Mouse (Mus musculus): Measurements from ENCODE around the gene Hist1h2bp. TPM values are rescaled to one million over a fixed set of nuclear protein-coding genes. Genes with fewer than 3 reads are reported as not detected.
"Not testable (repeated sequence)": the region's sequence is repeated elsewhere in the genome, so short reads cannot be mapped to it uniquely, and the experiment has no call there.

The Hist1h2bp gene
- polyA plus RNA-seq, 1 experiment = not detected

DNA sequence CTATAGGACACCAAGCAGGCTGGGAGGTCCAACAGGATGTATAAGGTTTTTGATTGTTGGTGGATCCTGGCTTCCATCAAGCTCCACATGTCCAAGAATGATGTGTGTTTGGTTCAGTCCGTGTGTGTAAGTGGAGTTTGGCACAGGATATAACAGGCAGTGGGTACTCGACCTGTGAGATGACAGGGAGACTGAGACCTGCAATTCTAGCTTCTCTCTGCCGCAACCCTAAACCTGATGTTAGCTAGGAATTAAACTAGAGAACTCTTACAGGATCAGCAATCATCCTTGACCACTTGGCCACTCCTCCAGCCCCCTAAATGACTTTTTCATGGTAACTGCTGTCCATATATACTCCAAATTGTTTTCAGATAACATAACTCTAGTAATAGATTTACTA lies 34.9 kb upstream of the Hist1h2bp start:
- Histone ChIP-seq H3K27me3 (replicated peaks; ENCODE audit: control insufficient read depth, insufficient read depth, low read length) (0 out of 2 replicates have a peak, but pooled peaks cover 1% of the 10 kb centered on the region), H3K27ac (ENCODE audit: insufficient read depth, low read depth, low read length) (no peak overlapping the region), H3K4me1 (ENCODE audit: control insufficient read depth, insufficient read depth, low read length) (no peaks in the 10 kb centered on the region), H3K36me3 (ENCODE audit: control insufficient read depth, insufficient read depth, low read length) (no peaks in the 10 kb centered on the region), H3K4me3 (ENCODE audit: insufficient read depth, low read depth, low read length) (no peak overlapping the region)
- no peak for TF ChIP-seq CTCF (conservative IDR thresholded peaks at IDR 0.05; ENCODE audit: insufficient read depth, insufficient read length, low read depth, low read length)
- TF ChIP-seq POLR2A (IDR thresholded peaks at IDR 0.05; ENCODE audit: low read depth, low read length) = no peak
- WGBS = 50% methylated on average over 3 of the region's 3 CpGs
- DNase-seq = no peak

GRCm38 (mm10) chr13:21753051-21753523 lies 34.2 kb upstream of the Hist1h2bp start:
- TF ChIP-seq POLR2A (IDR thresholded peaks at IDR 0.05; ENCODE audit: low read depth, low read length) (no peak), CTCF (conservative IDR thresholded peaks at IDR 0.05; ENCODE audit: insufficient read depth, insufficient read length, low read depth, low read length) (no peak)
- Histone ChIP-seq H3K27me3 (replicated peaks; ENCODE audit: control insufficient read depth, insufficient read depth, low read length) (0 out of 2 replicates have a peak, but pooled peaks cover 1% of the 10 kb centered on the region), H3K4me1 (ENCODE audit: control insufficient read depth, insufficient read depth, low read length) (no peaks in the 10 kb centered on the region), H3K4me3 (ENCODE audit: insufficient read depth, low read depth, low read length) (peak overlapping the region; percentile 67; the same call in 1 of the 2 replicates), H3K27ac (ENCODE audit: insufficient read depth, low read depth, low read length) (peak overlapping the region; percentile 19; the same call in 1 of the 2 replicates), H3K36me3 (ENCODE audit: control insufficient read depth, insufficient read depth, low read length) (no peaks in the 10 kb centered on the region)
- WGBS = 13% methylated on average over 10 of the region's 10 CpGs
- no peak for DNase-seq

DNA sequence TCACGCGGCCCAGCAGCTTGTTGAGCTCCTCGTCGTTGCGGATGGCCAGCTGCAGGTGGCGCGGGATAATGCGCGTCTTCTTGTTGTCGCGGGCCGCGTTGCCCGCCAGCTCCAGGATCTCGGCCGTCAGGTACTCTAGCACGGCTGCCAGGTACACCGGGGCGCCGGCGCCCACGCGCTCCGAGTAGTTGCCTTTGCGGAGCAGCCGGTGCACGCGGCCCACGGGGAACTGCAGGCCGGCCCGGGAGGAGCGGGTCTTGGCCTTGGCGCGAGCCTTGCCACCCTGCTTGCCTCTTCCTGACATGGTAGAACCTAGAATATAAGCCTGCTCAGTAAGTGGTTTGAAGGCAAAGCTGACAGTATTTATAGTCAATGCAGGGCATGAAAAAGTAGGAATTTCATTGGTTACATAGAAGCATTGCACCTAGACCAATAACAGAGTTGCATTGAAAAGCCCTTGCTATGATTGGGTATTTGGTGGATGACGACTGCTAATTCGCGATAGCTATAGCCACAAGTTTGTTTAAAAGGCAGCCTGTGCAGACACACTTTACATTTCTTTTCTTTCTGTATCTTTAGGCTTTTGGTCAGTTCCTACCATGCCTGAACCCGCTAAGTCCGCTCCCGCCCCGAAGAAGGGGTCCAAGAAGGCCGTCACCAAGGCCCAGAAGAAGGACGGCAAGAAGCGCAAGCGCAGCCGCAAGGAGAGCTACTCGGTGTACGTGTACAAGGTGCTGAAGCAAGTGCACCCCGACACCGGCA lies 33.6 kb upstream of the Hist1h2bp start, which contains the start of the genes Hist1h2ak and Hist1h2bn:
Gene Hist1h2ak, minus strand, starts transcription at position 304 of the 762 bp plus-strand sequence.
Gene Hist1h2bn, plus strand, starts transcription at position 600 of the 762 bp plus-strand sequence.
- Histone ChIP-seq H3K4me3 (ENCODE audit: insufficient read depth, low read depth, low read length) (peak within 1 kb of the TSS; percentile 90), H3K27ac (ENCODE audit: insufficient read depth, low read depth, low read length) (peak within 1 kb of the TSS; percentile 90)
- 3% methylated on average over 48 of the region's 50 CpGs for WGBS
- DNase-seq = peak; percentile 86
- H3K27me3 ChIP-seq (replicated peaks; ENCODE audit: control insufficient read depth, insufficient read depth, low read length); H3K4me1 ChIP-seq (ENCODE audit: control insufficient read depth, insufficient read depth, low read length); H3K36me3 ChIP-seq (ENCODE audit: control insufficient read depth, insufficient read depth, low read length): not testable (repeated sequence)

DNA sequence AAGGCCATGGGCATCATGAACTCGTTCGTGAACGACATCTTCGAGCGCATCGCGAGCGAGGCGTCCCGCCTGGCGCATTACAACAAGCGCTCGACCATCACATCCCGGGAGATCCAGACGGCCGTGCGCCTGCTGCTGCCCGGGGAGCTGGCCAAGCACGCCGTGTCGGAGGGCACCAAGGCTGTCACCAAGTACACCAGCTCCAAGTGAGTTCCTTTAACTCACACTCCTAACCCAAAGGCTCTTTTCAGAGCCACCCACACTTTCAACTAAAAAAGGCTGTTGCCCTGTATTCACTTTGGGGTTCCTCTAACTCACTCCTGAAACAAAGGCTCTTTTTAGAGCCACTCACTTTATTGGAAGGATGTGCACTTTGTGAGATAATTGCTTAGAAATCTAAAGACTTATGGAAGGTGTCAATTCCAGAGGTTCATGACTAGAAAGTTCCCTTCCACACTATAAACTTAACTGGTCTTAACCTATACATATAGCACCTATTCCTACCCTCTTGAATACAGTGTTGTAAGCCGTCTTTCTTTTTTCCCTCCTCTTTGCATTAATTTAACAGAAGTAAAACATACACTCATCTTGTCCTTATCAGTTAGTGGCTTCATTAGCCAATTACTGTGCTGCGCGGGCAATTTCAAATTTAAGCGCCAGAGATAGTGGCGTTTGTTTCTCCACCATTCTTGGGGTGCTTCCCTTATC lies 32.8 kb upstream of the Hist1h2bp start:
- DNase-seq = peak; percentile 16
- not testable (repeated sequence) for H3K4me3 ChIP-seq (ENCODE audit: insufficient read depth, low read depth, low read length); H3K27me3 ChIP-seq (replicated peaks; ENCODE audit: control insufficient read depth, insufficient read depth, low read length); H3K36me3 ChIP-seq (ENCODE audit: control insufficient read depth, insufficient read depth, low read length); H3K27ac ChIP-seq (ENCODE audit: insufficient read depth, low read depth, low read length); H3K4me1 ChIP-seq (ENCODE audit: control insufficient read depth, insufficient read depth, low read length)
- 2% methylated on average over 26 of the region's 26 CpGs for WGBS

DNA sequence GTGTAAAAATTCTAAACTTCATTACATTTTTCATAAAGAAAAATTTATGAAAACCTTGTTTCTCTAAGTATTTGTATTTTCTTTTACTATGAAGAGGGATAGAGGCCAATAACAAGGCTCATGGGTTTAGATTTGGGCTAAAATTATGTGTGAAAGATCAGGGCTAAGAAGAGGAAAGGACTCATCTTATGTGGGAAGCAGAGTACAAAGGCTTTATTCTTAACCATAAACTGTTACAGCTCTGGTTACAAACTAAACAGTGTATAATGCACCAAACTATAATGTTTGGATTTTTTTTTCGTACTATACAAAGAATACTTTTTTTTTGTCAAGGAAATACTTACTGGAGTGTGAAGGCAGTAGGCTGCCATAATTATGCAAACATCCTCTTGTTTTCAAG lies 31.6 kb upstream of the Hist1h2bp start:
- Histone ChIP-seq H3K27me3 (replicated peaks; ENCODE audit: control insufficient read depth, insufficient read depth, low read length) (0 out of 2 replicates have a peak, but pooled peaks cover 1% of the 10 kb centered on the region), H3K4me3 (ENCODE audit: insufficient read depth, low read depth, low read length) (no peak overlapping the region), H3K27ac (ENCODE audit: insufficient read depth, low read depth, low read length) (no peak overlapping the region), H3K36me3 (ENCODE audit: control insufficient read depth, insufficient read depth, low read length) (no peaks in the 10 kb centered on the region), H3K4me1 (ENCODE audit: control insufficient read depth, insufficient read depth, low read length) (no peaks in the 10 kb centered on the region)
- no peak for DNase-seq
- 80% methylated on average over 1 of the region's 1 CpGs for WGBS
- no peak for TF ChIP-seq CTCF (conservative IDR thresholded peaks at IDR 0.05; ENCODE audit: insufficient read depth, insufficient read length, low read depth, low read length)
- TF ChIP-seq POLR2A (IDR thresholded peaks at IDR 0.05; ENCODE audit: low read depth, low read length) = no peak

DNA sequence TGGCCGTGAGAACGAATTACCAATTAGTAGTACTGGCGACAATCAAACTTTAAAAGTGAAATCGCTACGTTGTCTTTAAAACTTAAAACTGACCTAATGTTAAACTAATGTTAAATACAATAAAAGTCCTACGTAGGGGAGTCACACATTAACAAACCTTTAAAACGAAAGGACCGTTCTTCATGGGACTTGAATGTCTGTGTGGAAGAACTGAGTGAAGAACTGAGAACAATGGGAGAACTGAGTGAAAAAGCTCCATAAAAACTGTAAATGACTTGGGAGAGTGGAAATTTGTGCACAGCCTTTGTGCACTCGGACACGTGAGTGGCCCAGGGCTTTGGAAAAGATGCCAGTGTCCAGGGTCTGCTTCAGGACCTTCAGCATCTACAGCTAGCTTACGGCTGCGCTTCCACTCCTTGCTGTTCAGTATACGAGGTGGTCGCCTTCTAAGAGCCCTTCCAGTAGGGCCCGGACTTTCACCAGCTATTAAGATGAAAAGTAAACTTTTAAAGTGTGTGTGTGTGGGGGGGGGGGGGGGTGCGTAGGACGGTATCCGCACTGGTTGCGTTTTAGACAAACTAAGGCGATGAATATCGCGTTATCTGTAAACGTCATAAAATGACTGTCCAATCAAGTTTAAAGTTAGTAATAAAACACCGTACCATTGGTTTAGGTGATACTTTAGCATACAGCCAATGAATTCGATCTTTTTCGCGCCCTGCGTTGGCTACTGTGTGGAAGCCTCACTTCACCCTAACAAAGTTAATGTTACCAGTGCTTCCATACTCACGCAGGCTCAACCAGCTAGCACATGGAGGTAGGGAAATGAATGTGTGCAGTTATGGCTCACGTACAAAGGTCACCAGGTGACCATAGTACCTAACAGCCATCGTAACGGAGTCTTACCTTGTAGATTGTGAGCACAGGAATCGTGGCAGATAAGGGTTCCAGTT lies 8.2 kb upstream of the Hist1h2bp start:
- TF ChIP-seq POLR2A (IDR thresholded peaks at IDR 0.05; ENCODE audit: low read depth, low read length) = no peak
- no peak for TF ChIP-seq CTCF (conservative IDR thresholded peaks at IDR 0.05; ENCODE audit: insufficient read depth, insufficient read length, low read depth, low read length)
- no peaks in the 10 kb centered on the region for H3K36me3 ChIP-seq (ENCODE audit: control insufficient read depth, insufficient read depth, low read length)
- DNase-seq = peak; percentile 79
- no peaks in the 10 kb centered on the region; the same call in none of the 2 replicates for H3K27me3 ChIP-seq (replicated peaks; ENCODE audit: control insufficient read depth, insufficient read depth, low read length)
- H3K27ac ChIP-seq (ENCODE audit: insufficient read depth, low read depth, low read length) = no peak overlapping the region; the same call in 1 of the 2 replicates
- no peaks in the 10 kb centered on the region; the same call in 1 of the 2 replicates for H3K4me1 ChIP-seq (ENCODE audit: control insufficient read depth, insufficient read depth, low read length)
- peak overlapping the region; percentile 58 for H3K4me3 ChIP-seq (ENCODE audit: insufficient read depth, low read depth, low read length)
- 2% methylated on average over 33 of the region's 33 CpGs for WGBS
